Mouse (Mus musculus): ENCODE measurements around the gene Serpinb1a.
A peak's percentile ranks its signal among the peaks of the same experiment; 100 is the strongest.
"Not testable (repeated sequence)": the region's sequence is repeated elsewhere in the genome, so short reads cannot be mapped to it uniquely, and the experiment has no call there.

The Serpinb1a gene

GRCm38 (mm10) chr13:32850668-32851404 is at the start of gene Serpinb1a:
Gene Serpinb1a, minus strand, starts transcription at chr13:32851185.
- no peak for DNase-seq (ENCODE audit: low spot score in 2 of 2)

- peak in 1 of 2 experiments; percentile 15 for DNase-seq (ENCODE audit: low spot score in 2 of 2)
Measured at GRCm38 (mm10) chr13:32900639-32901038, 49.7 kb upstream of the Serpinb1a start.

GRCm38 (mm10) chr13:32899114-32899513 is 48.1 kb upstream of the Serpinb1a start:
- DNase-seq (ENCODE audit: low spot score in 2 of 2), result not testable (repeated sequence)

GRCm38 (mm10) chr13:32898111-32898510 is 47.1 kb upstream of the Serpinb1a start, which contains the start of gene Serpinb1c:
Gene Serpinb1c, minus strand, starts transcription at chr13:32898211.
- no peak for DNase-seq (ENCODE audit: low spot score in 2 of 2)

- no peak for DNase-seq (ENCODE audit: low spot score in 2 of 2)
Measured at GRCm38 (mm10) chr13:32896931-32897330, 45.9 kb upstream of the Serpinb1a start.

GRCm38 (mm10) chr13:32884755-32885154 is 33.8 kb upstream of the Serpinb1a start:
- no peak for DNase-seq (ENCODE audit: low spot score in 2 of 2)

- no peak for DNase-seq (ENCODE audit: low spot score in 2 of 2)
Measured at GRCm38 (mm10) chr13:32873862-32874261, 22.9 kb upstream of the Serpinb1a start.

- no peak for DNase-seq (ENCODE audit: low spot score in 2 of 2)
Measured at GRCm38 (mm10) chr13:32868843-32869242, 17.9 kb upstream of the Serpinb1a start.

- DNase-seq (ENCODE audit: low spot score in 2 of 2), result not testable (repeated sequence)
Measured at GRCm38 (mm10) chr13:32868233-32868632, 17.2 kb upstream of the Serpinb1a start.

- no peak for DNase-seq (ENCODE audit: low spot score in 2 of 2)
Measured at GRCm38 (mm10) chr13:32867030-32867429, 16.0 kb upstream of the Serpinb1a start.

GRCm38 (mm10) chr13:32866484-32866883 is 15.5 kb upstream of the Serpinb1a start:
- DNase-seq (ENCODE audit: low spot score in 2 of 2), result peak; percentile 57 to 59

GRCm38 (mm10) chr13:32865591-32865990 is 14.6 kb upstream of the Serpinb1a start:
- DNase-seq (ENCODE audit: low spot score in 2 of 2), result no peak

GRCm38 (mm10) chr13:32864529-32864928 is 13.5 kb upstream of the Serpinb1a start:
- not testable (repeated sequence) for DNase-seq (ENCODE audit: low spot score in 2 of 2)

- DNase-seq (ENCODE audit: low spot score in 2 of 2), result no peak
Measured at GRCm38 (mm10) chr13:32863456-32863855, 12.5 kb upstream of the Serpinb1a start.

GRCm38 (mm10) chr13:32860821-32861220 is 9.8 kb upstream of the Serpinb1a start:
- no peak for DNase-seq (ENCODE audit: low spot score in 2 of 2)

- DNase-seq (ENCODE audit: low spot score in 2 of 2), result no peak
Measured at GRCm38 (mm10) chr13:32853073-32853472, 2.1 kb upstream of the Serpinb1a start.

GRCm38 (mm10) chr13:32852539-32852938 is 1.6 kb upstream of the Serpinb1a start:
- DNase-seq (ENCODE audit: low spot score in 2 of 2), result no peak

GRCm38 (mm10) chr13:32851967-32852366 is 982 bp upstream of the Serpinb1a start:
- DNase-seq (ENCODE audit: low spot score in 2 of 2), result no peak

GRCm38 (mm10) chr13:32850156-32850555 is 829 bp downstream of the Serpinb1a start:
- no peak for DNase-seq (ENCODE audit: low spot score in 2 of 2)

GRCm38 (mm10) chr13:32849531-32850123 is 1.4 kb downstream of the Serpinb1a start:
- DNase-seq (ENCODE audit: low spot score in 2 of 2), result no peak

- no peak for DNase-seq (ENCODE audit: low spot score in 2 of 2)
Measured at GRCm38 (mm10) chr13:32849092-32849491, 1.9 kb downstream of the Serpinb1a start.

GRCm38 (mm10) chr13:32846221-32846620 is 4.8 kb downstream of the Serpinb1a start:
- no peak for DNase-seq (ENCODE audit: low spot score in 2 of 2)

GRCm38 (mm10) chr13:32841349-32841748 is 9.6 kb downstream of the Serpinb1a start:
- DNase-seq (ENCODE audit: low spot score in 2 of 2), result no peak
